Mouse (Mus musculus): Measurements from ENCODE around the gene Pak1. TPM values are rescaled to one million over a fixed set of nuclear protein-coding genes. Genes with fewer than 3 reads are reported as not detected.

The Pak1 gene
- polyA plus RNA-seq, 1 experiment from 2014 or later, result 29.8 TPM

DNA sequence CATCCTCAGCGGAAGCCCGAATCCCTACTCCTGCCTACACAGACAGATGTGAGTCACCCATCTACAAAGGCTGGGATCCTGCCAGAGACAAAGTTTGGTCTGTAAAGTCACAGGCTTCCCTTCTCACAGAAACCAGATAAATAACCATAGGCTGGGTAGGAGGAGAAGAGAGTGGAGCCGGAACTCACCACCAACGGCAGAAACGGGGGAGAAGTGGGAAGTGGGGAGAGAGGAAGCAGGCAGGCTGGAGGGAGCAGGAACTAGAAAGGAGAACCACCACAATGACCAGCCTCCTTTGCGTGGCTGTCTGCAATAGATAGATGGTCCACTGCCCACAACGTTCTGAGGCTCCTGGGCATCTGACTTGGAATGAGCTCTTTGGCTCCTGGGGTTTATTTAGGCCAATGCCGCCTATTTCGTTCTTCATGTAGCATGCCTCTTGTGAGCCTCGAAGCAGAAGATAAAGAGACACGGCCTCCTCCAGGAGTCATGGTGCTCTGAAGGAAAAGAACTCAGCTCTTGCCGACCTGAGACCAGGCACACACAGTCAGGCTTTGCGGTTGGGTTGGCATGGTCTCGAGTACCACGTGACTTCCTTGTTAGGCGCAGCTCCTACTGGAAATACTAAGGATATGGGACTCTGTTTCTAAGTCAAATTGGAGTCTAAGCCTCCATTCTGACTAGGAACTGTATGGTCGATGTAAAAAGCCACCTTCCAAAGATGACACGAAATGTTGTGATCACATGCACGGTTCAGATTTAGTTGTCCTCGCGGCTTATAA is 23.0 kb upstream of the Pak1 start:
- Histone ChIP-seq H3K36me3 (no peaks in the 10 kb centered on the region), H3K4me1 (no peaks in the 10 kb centered on the region), H3K9me3 (replicated peaks) (no peaks in the 10 kb centered on the region), H3K4me3 (no peak overlapping the region), H3K27me3 (ENCODE audit: low read depth, poor library complexity, severe bottlenecking) (no peaks in the 10 kb centered on the region), H3K27ac (no peak overlapping the region)
- 92% methylated on average over 21 of the region's 21 CpGs for WGBS
- no peak for DNase-seq (ENCODE audit: low spot score)

DNA sequence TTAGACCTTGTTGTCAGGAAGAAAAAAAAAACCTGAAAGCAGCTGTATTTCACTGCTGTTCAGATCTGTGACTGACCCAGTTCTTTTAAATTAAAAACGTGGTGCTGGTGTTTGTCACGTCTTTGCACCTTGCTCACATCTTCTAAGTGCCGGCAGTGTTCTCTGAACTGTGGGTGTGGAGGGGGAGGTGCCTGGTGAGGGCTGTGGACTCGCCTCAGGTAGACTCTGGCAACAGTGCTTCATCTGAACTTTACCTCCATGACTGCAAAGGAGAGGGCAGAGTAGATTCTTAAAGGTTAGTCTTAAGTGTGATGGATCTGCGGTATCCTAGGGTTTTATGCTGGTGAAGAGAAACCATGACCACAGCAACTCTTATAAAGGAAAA is 22.4 kb upstream of the Pak1 start:
- H3K4me3 ChIP-seq, result no peak overlapping the region
- no peak overlapping the region for H3K27ac ChIP-seq
- WGBS, result 80% methylated on average over 5 of the region's 5 CpGs
- H3K36me3 ChIP-seq, result no peaks in the 10 kb centered on the region
- H3K9me3 ChIP-seq (replicated peaks), result no peaks in the 10 kb centered on the region
- no peak for DNase-seq (ENCODE audit: low spot score)
- no peaks in the 10 kb centered on the region for H3K4me1 ChIP-seq
- H3K27me3 ChIP-seq (ENCODE audit: low read depth, poor library complexity, severe bottlenecking), result no peaks in the 10 kb centered on the region

- H3K27me3 ChIP-seq (ENCODE audit: low read depth, poor library complexity, severe bottlenecking), result no peaks in the 10 kb centered on the region
- no peak overlapping the region for H3K27ac ChIP-seq
- no peaks in the 10 kb centered on the region for H3K9me3 ChIP-seq (replicated peaks)
- no peaks in the 10 kb centered on the region for H3K36me3 ChIP-seq
- WGBS, result 77% methylated on average over 9 of the region's 9 CpGs
- no peaks in the 10 kb centered on the region for H3K4me1 ChIP-seq
- no peak overlapping the region for H3K4me3 ChIP-seq
- no peak for DNase-seq (ENCODE audit: low spot score)
Observed at GRCm38 (mm10) chr7:97766406-97767166, 21.8 kb upstream of the Pak1 start.

GRCm38 (mm10) chr7:97767841-97768240 is 20.5 kb upstream of the Pak1 start:
- H3K4me3 ChIP-seq, result no peak overlapping the region
- no peaks in the 10 kb centered on the region for H3K27me3 ChIP-seq (ENCODE audit: low read depth, poor library complexity, severe bottlenecking)
- 88% methylated on average over 8 of the region's 8 CpGs for WGBS
- no peaks in the 10 kb centered on the region for H3K4me1 ChIP-seq
- no peaks in the 10 kb centered on the region for H3K9me3 ChIP-seq (replicated peaks)
- no peak overlapping the region for H3K27ac ChIP-seq
- no peaks in the 10 kb centered on the region for H3K36me3 ChIP-seq
- no peak for DNase-seq (ENCODE audit: low spot score)

- H3K27me3 ChIP-seq (ENCODE audit: low read depth, poor library complexity, severe bottlenecking), result no peaks in the 10 kb centered on the region
- H3K4me3 ChIP-seq, result no peak overlapping the region
- no peak for DNase-seq (ENCODE audit: low spot score)
- no peaks in the 10 kb centered on the region for H3K4me1 ChIP-seq
- no peaks in the 10 kb centered on the region for H3K9me3 ChIP-seq (replicated peaks)
- no peak overlapping the region for H3K27ac ChIP-seq
- WGBS, result 84% methylated on average over 4 of the region's 4 CpGs
- no peaks in the 10 kb centered on the region for H3K36me3 ChIP-seq
Observed at GRCm38 (mm10) chr7:97769020-97769419, 19.3 kb upstream of the Pak1 start.

- Histone ChIP-seq H3K27ac (no peak overlapping the region), H3K4me1 (no peaks in the 10 kb centered on the region), H3K9me3 (replicated peaks) (no peaks in the 10 kb centered on the region), H3K4me3 (no peak overlapping the region), H3K36me3 (no peaks in the 10 kb centered on the region), H3K27me3 (ENCODE audit: low read depth, poor library complexity, severe bottlenecking) (no peaks in the 10 kb centered on the region)
- no peak for DNase-seq (ENCODE audit: low spot score)
- WGBS, result 90% methylated on average over 6 of the region's 6 CpGs
Observed at GRCm38 (mm10) chr7:97770841-97771620, 17.3 kb upstream of the Pak1 start.

DNA sequence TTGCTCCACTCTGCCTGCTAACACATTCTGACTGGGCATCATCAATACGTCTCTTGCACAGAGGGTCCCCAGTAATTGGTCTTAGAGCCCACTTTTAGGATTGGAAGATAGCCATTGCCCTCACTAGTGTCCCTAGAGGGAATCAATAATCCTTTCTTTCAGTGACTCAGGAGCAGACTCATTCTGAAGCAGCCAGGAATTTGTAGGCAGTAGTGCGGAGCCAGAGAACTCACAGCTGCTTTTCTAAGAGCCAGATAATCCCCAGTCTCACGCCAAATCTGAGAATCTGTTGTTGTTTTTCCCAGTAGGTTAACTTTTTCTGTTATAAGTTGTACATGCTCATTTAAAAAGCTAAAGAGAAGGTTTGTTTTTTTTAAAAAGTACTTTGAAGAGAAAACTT is 13.0 kb upstream of the Pak1 start:
- Histone ChIP-seq H3K9me3 (replicated peaks) (no peaks in the 10 kb centered on the region), H3K36me3 (no peaks in the 10 kb centered on the region), H3K27ac (no peak overlapping the region), H3K4me1 (no peaks in the 10 kb centered on the region), H3K27me3 (ENCODE audit: low read depth, poor library complexity, severe bottlenecking) (no peaks in the 10 kb centered on the region), H3K4me3 (no peak overlapping the region)
- DNase-seq (ENCODE audit: low spot score), result no peak
- WGBS, result 71% methylated on average over 3 of the region's 3 CpGs

DNA sequence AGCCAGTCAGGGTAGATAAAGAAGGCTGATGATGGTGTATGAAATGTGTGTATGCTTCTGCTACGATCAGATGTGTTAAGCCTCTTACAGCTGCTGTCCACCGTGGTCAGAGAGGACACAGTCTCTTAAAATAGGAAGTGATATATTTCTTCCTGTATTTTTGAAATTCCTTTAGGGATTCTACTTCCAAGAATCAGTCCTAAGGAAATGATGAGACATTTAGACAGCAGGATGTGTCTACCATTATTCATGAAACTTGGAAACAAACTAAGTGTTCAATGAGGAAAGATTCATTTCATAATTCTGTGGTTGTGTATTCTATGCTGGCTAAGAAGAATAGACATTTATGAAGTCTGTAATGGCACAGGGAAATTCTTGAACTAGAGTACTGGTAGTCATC is 12.4 kb upstream of the Pak1 start:
- Histone ChIP-seq H3K27ac (no peak overlapping the region), H3K27me3 (ENCODE audit: low read depth, poor library complexity, severe bottlenecking) (no peaks in the 10 kb centered on the region), H3K4me3 (no peak overlapping the region), H3K4me1 (no peaks in the 10 kb centered on the region), H3K36me3 (no peaks in the 10 kb centered on the region), H3K9me3 (replicated peaks) (no peaks in the 10 kb centered on the region)
- no peak for DNase-seq (ENCODE audit: low spot score)
- 90% methylated on average over 2 of the region's 2 CpGs for WGBS

- H3K27ac ChIP-seq, result no peak overlapping the region
- no peaks in the 10 kb centered on the region for H3K27me3 ChIP-seq (ENCODE audit: low read depth, poor library complexity, severe bottlenecking)
- no peak for DNase-seq (ENCODE audit: low spot score)
- no peaks in the 10 kb centered on the region for H3K36me3 ChIP-seq
- no peaks in the 10 kb centered on the region for H3K9me3 ChIP-seq (replicated peaks)
- 89% methylated on average over 4 of the region's 4 CpGs for WGBS
- H3K4me1 ChIP-seq, result no peaks in the 10 kb centered on the region
- H3K4me3 ChIP-seq, result no peak overlapping the region
Observed at GRCm38 (mm10) chr7:97777191-97777590, 11.2 kb upstream of the Pak1 start.

GRCm38 (mm10) chr7:97780222-97780621 is 8.1 kb upstream of the Pak1 start:
- no peaks in the 10 kb centered on the region for H3K9me3 ChIP-seq (replicated peaks)
- DNase-seq (ENCODE audit: low spot score), result no peak
- WGBS, result 90% methylated on average over 1 of the region's 1 CpGs
- H3K27me3 ChIP-seq (ENCODE audit: low read depth, poor library complexity, severe bottlenecking), result no peaks in the 10 kb centered on the region
- H3K27ac ChIP-seq, result no peak overlapping the region
- no peak overlapping the region for H3K4me3 ChIP-seq
- H3K4me1 ChIP-seq, result no peaks in the 10 kb centered on the region
- H3K36me3 ChIP-seq, result no peaks in the 10 kb centered on the region

- H3K4me3 ChIP-seq, result no peak overlapping the region
- no peaks in the 10 kb centered on the region for H3K4me1 ChIP-seq
- no peak overlapping the region for H3K27ac ChIP-seq
- 83% methylated on average over 1 of the region's 1 CpGs for WGBS
- H3K9me3 ChIP-seq (replicated peaks), result no peaks in the 10 kb centered on the region
- DNase-seq (ENCODE audit: low spot score), result no peak
- H3K36me3 ChIP-seq, result no peaks in the 10 kb centered on the region
- H3K27me3 ChIP-seq (ENCODE audit: low read depth, poor library complexity, severe bottlenecking), result 0 out of 2 replicates have a peak, but pooled peaks cover 5% of the 10 kb centered on the region
Observed at GRCm38 (mm10) chr7:97780815-97781214, 7.5 kb upstream of the Pak1 start.

DNA sequence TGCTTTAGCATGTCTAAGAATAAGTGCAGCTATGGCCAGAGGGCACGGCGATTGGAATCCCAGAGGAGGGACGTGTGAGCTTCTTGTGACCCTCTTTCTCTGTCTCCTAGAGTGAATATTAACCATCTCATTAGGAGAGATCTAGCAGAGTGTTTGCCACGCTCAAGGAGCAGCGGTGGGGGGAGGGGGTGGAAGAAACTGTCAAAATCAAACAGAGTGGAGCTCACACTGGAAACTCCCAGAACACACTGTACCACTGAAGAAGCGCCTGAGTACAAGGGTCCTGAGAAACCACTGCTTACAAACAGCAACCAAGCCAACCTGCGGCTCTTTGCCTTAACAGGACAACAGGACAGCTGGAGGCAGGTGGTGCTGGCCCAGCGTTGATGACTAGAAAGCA is 6.8 kb upstream of the Pak1 start:
- Histone ChIP-seq H3K4me3 (no peak overlapping the region), H3K9me3 (replicated peaks) (no peaks in the 10 kb centered on the region)
- WGBS, result 80% methylated on average over 8 of the region's 8 CpGs

DNA sequence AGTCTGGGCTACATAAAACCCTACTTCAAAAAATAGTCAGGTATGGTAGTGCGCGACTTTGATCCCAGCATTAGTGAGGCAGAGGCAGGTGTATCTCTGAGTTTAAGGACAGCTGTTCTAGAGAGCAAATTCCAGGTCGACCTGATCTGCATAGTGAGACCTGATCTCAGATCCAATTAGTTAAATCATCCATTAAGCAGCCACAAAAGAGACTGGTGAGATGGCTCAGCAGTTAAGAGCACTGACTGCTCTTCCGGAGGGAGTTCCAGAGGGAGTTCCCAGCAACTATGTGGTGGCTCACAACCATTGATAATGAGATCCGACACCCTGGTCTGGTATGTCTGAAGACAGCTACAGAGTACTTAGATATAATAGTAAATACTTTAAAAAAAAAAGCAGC is 4.8 kb upstream of the Pak1 start:
- H3K9me3 ChIP-seq (replicated peaks), result no peaks in the 10 kb centered on the region
- H3K27me3 ChIP-seq (ENCODE audit: low read depth, poor library complexity, severe bottlenecking), result 0 out of 2 replicates have a peak, but pooled peaks cover 6% of the 10 kb centered on the region
- H3K4me3 ChIP-seq, result no peak overlapping the region
- WGBS, result 68% methylated on average over 5 of the region's 5 CpGs
- peaks cover 7% of the 10 kb centered on the region for H3K4me1 ChIP-seq
- H3K27ac ChIP-seq, result no peak overlapping the region
- H3K36me3 ChIP-seq, result no peaks in the 10 kb centered on the region
- no peak for DNase-seq (ENCODE audit: low spot score)

More for the DNA sequence above, 6.8 kb upstream of the Pak1 start:
- Histone ChIP-seq H3K36me3 (no peaks in the 10 kb centered on the region), H3K4me1 (no peaks in the 10 kb centered on the region), H3K27ac (no peak overlapping the region), H3K27me3 (ENCODE audit: low read depth, poor library complexity, severe bottlenecking) (0 out of 2 replicates have a peak, but pooled peaks cover 6% of the 10 kb centered on the region)
- no peak for DNase-seq (ENCODE audit: low spot score)

Measured in limb, embryonic 10.5 days (tissue).